Mouse (Mus musculus) lung, postnatal 0 days (tissue): ENCODE data around the gene Engase. TPM values are rescaled to one million over a fixed set of nuclear protein-coding genes. Genes with fewer than 3 reads are reported as not detected.
A peak's percentile ranks its signal among the peaks of the same experiment; 100 is the strongest.

Experiments
- ATAC-seq: fragments of 200-750 bp; cut with Nextera tagmentation; 2 replicates; pipeline ENCODE4 v1.8.0; 2017; ENCODE audit warnings: moderate library complexity
- DNase-seq: peaks from one replicate; pipeline ENCODE4 v3.0.0-alpha.2; 2016; ENCODE audit warnings: low spot score
- H3K27ac ChIP-seq: fragments of 300-500 bp; sonication (generic); 2 replicates; pipeline ENCODE4 v1.5.1; 2014; ENCODE audit warnings: antibody characterized with exemption, mild to moderate bottlenecking, low read length, mixed read lengths
- H3K27me3 ChIP-seq: fragments of 300-500 bp; sonication (generic); replicated peaks from 2 replicates; pipeline ENCODE4 v1.6.1; 2014; ENCODE audit warnings: low read length, mixed read lengths; ENCODE audit not compliant: insufficient read depth
- H3K36me3 ChIP-seq: fragments of 300-500 bp; sonication (generic); 2 replicates; pipeline ENCODE4 v1.6.1; 2014; ENCODE audit warnings: low read length, mixed read lengths; ENCODE audit not compliant: insufficient read depth
- H3K4me1 ChIP-seq: fragments of 300-500 bp; sonication (generic); 2 replicates; pipeline ENCODE4 v1.6.1; 2014; ENCODE audit warnings: antibody characterized with exemption, low read depth, low read length, mixed read lengths; ENCODE audit not compliant: insufficient read depth
- H3K4me2 ChIP-seq: fragments of 300-500 bp; sonication (generic); replicated peaks from 2 replicates; pipeline ENCODE4 v1.6.1; 2014; ENCODE audit warnings: low read depth, mild to moderate bottlenecking, low read length, moderate library complexity, mixed read lengths
- H3K4me3 ChIP-seq: fragments of 300-500 bp; sonication (generic); 2 replicates; pipeline ENCODE4 v1.5.1; 2014; ENCODE audit warnings: low read depth, low read length
- H3K9ac ChIP-seq: fragments of 300-500 bp; sonication (generic); replicated peaks from 2 replicates; pipeline ENCODE4 v1.6.1; 2014; ENCODE audit warnings: low read depth, mild to moderate bottlenecking
- H3K9me3 ChIP-seq: fragments of 300-500 bp; sonication (generic); 2 replicates; pipeline ENCODE4 v1.6.1; 2016; ENCODE audit warnings: low read length, mixed read lengths
- CTCF ChIP-seq: IDR thresholded peaks from 2 replicates; pipeline ENCODE4 v1.5.1; 2016; ENCODE audit warnings: antibody characterized with exemption, mild to moderate bottlenecking
- EP300 ChIP-seq: IDR thresholded peaks from 2 replicates; pipeline ENCODE4 v1.6.1; 2016; ENCODE audit warnings: antibody characterized with exemption, mild to moderate bottlenecking, control low read depth
- WGBS: fragments of 180-500 bp; shearing (Covaris S2); extraction: QIAGEN DNeasy Blood & Tissue Kit; methylation state at CpG from one replicate; pipeline ENCODE4 v1.1.7; 2014; 5-methylcytosine and 5-hydroxymethylcytosine counted together
- polyA plus RNA-seq: library from polyadenylated mRNA; unstranded; fragments of >200 nt; fragmentation: Nextera tagmentation; extraction: Ambion mirVana; gene quantifications from 2 replicates; pipeline ENCODE4 v1.2.1, GENCODE M21; 2015

Gene Engase
- polyA plus RNA-seq, 1 experiment from 2014 or later, result 4.7 TPM

- DNase-seq, result no peak
- TF ChIP-seq CTCF (no peak), EP300 (no peak)
- H3K36me3 ChIP-seq, result peaks cover 5% of the 10 kb centered on the region; the same call in 1 of the 2 replicates
- no peak overlapping the region for H3K9ac ChIP-seq
- H3K4me3 ChIP-seq, result no peak overlapping the region
- H3K4me1 ChIP-seq, result no peaks in the 10 kb centered on the region
- no peak overlapping the region for H3K27ac ChIP-seq
- H3K27me3 ChIP-seq, result no peaks in the 10 kb centered on the region
- no peaks in the 10 kb centered on the region for H3K9me3 ChIP-seq
- ATAC-seq, result no peak
- WGBS, result 85% methylated on average over 12 of the region's 12 CpGs
- H3K4me2 ChIP-seq, result no peak overlapping the region
Observed at GRCm38 (mm10) chr11:118488907-118489270, 12.3 kb downstream of the Engase start.

- TF ChIP-seq CTCF, result peak; percentile 93
- no peak for TF ChIP-seq EP300
- no peaks in the 10 kb centered on the region for H3K36me3 ChIP-seq
- 20% methylated on average over 18 of the region's 22 CpGs for WGBS
- H3K9me3 ChIP-seq, result no peaks in the 10 kb centered on the region
- H3K4me1 ChIP-seq, result no peaks in the 10 kb centered on the region
- no peaks in the 10 kb centered on the region for H3K27me3 ChIP-seq
- no peak overlapping the region for H3K4me3 ChIP-seq
- ATAC-seq (peak; percentile 43; the same call in 1 of the 2 replicates), DNase-seq (peak; percentile 57)
- no peak overlapping the region for H3K9ac ChIP-seq
- peak overlapping the region; percentile 34; the same call in 1 of the 2 replicates for H3K4me2 ChIP-seq
- no peak overlapping the region for H3K27ac ChIP-seq
Observed at GRCm38 (mm10) chr11:118490566-118491218, 14.1 kb downstream of the Engase start.

GRCm38 (mm10) chr11:118491230-118491629 lies 14.6 kb downstream of the Engase start:
- H3K27me3 ChIP-seq, result no peaks in the 10 kb centered on the region
- no peak overlapping the region for H3K4me3 ChIP-seq
- TF ChIP-seq EP300 (no peak), CTCF (no peak)
- no peak for DNase-seq
- H3K36me3 ChIP-seq, result no peaks in the 10 kb centered on the region
- no peak overlapping the region for H3K4me2 ChIP-seq
- ATAC-seq, result no peak
- 83% methylated on average over 7 of the region's 7 CpGs for WGBS
- no peaks in the 10 kb centered on the region for H3K4me1 ChIP-seq
- H3K27ac ChIP-seq, result no peak overlapping the region
- H3K9me3 ChIP-seq, result no peaks in the 10 kb centered on the region
- no peak overlapping the region for H3K9ac ChIP-seq

- H3K27me3 ChIP-seq, result no peaks in the 10 kb centered on the region
- ATAC-seq (peak; percentile 83), DNase-seq (no peak)
- no peak overlapping the region for H3K4me2 ChIP-seq
- no peak overlapping the region for H3K4me3 ChIP-seq
- 50% methylated on average over 2 of the region's 2 CpGs for WGBS
- H3K9me3 ChIP-seq, result no peaks in the 10 kb centered on the region
- H3K27ac ChIP-seq, result peak overlapping the region; percentile 43; the same call in 1 of the 2 replicates
- H3K4me1 ChIP-seq, result no peaks in the 10 kb centered on the region
- TF ChIP-seq EP300 (peak; percentile 83), CTCF (no peak)
- H3K9ac ChIP-seq, result no peak overlapping the region
- no peaks in the 10 kb centered on the region for H3K36me3 ChIP-seq
Observed at GRCm38 (mm10) chr11:118493458-118493857, 16.8 kb downstream of the Engase start.

GRCm38 (mm10) chr11:118494001-118494737 lies 17.5 kb downstream of the Engase start:
- Histone ChIP-seq H3K9ac (no peak overlapping the region), H3K9me3 (no peaks in the 10 kb centered on the region), H3K36me3 (no peaks in the 10 kb centered on the region), H3K4me3 (no peak overlapping the region), H3K4me1 (no peaks in the 10 kb centered on the region), H3K27me3 (no peaks in the 10 kb centered on the region), H3K27ac (peak overlapping the region; percentile 43; the same call in 1 of the 2 replicates), H3K4me2 (no peak overlapping the region)
- no peak for TF ChIP-seq CTCF
- TF ChIP-seq EP300, result no peak
- 61% methylated on average over 12 of the region's 12 CpGs for WGBS
- DNase-seq, result no peak
- ATAC-seq, result peak; percentile 67

GRCm38 (mm10) chr11:118495065-118495464 lies 18.4 kb downstream of the Engase start:
- ATAC-seq, result no peak
- H3K36me3 ChIP-seq, result no peaks in the 10 kb centered on the region
- TF ChIP-seq CTCF (no peak), EP300 (no peak)
- no peaks in the 10 kb centered on the region for H3K4me1 ChIP-seq
- no peak overlapping the region for H3K27ac ChIP-seq
- H3K27me3 ChIP-seq, result no peaks in the 10 kb centered on the region
- no peak overlapping the region for H3K4me3 ChIP-seq
- no peak overlapping the region for H3K4me2 ChIP-seq
- no peaks in the 10 kb centered on the region for H3K9me3 ChIP-seq
- no peak for DNase-seq
- no peak overlapping the region for H3K9ac ChIP-seq
- WGBS, result 38% methylated on average over 5 of the region's 5 CpGs
